Mouse (Mus musculus) limb, embryonic 13.5 days (tissue): Measurements from ENCODE around the gene Olfr68. TPM values are rescaled to one million over a fixed set of nuclear protein-coding genes. Genes with fewer than 3 reads are reported as not detected.
"Not testable (repeated sequence)": the region's sequence is repeated elsewhere in the genome, so short reads cannot be mapped to it uniquely, and the experiment has no call there.

Source experiments
- ATAC-seq: fragments of 200-750 bp; cut with Nextera tagmentation; 2 replicates; pipeline ENCODE4 v1.8.0; 2017; ENCODE audit warnings: low read depth, moderate number of reproducible peaks, moderate TSS enrichment; ENCODE audit not compliant: low FRiP score
- H3K27ac ChIP-seq: fragments of 300-500 bp; sonication (generic); 2 replicates; pipeline ENCODE4 v1.5.1; 2015; ENCODE audit warnings: inconsistent platforms, mild to moderate bottlenecking, moderate library complexity
- H3K27me3 ChIP-seq: fragments of 300-500 bp; sonication (generic); 2 replicates; pipeline ENCODE4 v1.6.1; 2015; ENCODE audit warnings: mild to moderate bottlenecking, inconsistent platforms
- H3K36me3 ChIP-seq: fragments of 300-500 bp; sonication (generic); 2 replicates; pipeline ENCODE4 v1.6.1; 2015; ENCODE audit warnings: inconsistent platforms, mild to moderate bottlenecking, moderate library complexity
- H3K4me1 ChIP-seq: fragments of 300-500 bp; sonication (generic); 2 replicates; pipeline ENCODE4 v1.6.1; 2015; ENCODE audit warnings: inconsistent platforms
- H3K4me2 ChIP-seq: fragments of 300-500 bp; sonication (generic); replicated peaks from 2 replicates; pipeline ENCODE4 v1.6.1; 2015; ENCODE audit warnings: inconsistent platforms, mild to moderate bottlenecking, moderate library complexity
- H3K4me3 ChIP-seq: fragments of 300-500 bp; sonication (generic); 2 replicates; pipeline ENCODE4 v1.5.1; 2015; ENCODE audit warnings: moderate library complexity, mild to moderate bottlenecking, inconsistent platforms
- H3K9ac ChIP-seq: fragments of 300-500 bp; sonication (generic); 2 replicates; pipeline ENCODE4 v1.6.1; 2015; ENCODE audit warnings: mild to moderate bottlenecking, inconsistent platforms
- H3K9me3 ChIP-seq: fragments of 300-500 bp; sonication (generic); 2 replicates; pipeline ENCODE4 v1.6.1; 2016; ENCODE audit warnings: inconsistent platforms
- whole genome bisulfite sequencing: fragments of 180-500 bp; shearing (Covaris S2); methylation state at CpG from one replicate; pipeline ENCODE4 v1.1.7; 2015; 5-methylcytosine and 5-hydroxymethylcytosine counted together
- polyA plus RNA-seq: library from polyadenylated mRNA; unstranded; fragments of >200 nt; fragmentation: Nextera tagmentation; extraction: Ambion mirVana; gene quantifications from 2 replicates; pipeline ENCODE4 v1.2.1, GENCODE M21; 2015

Olfr68 gene
- polyA plus RNA-seq, 1 experiment from 2014 or later, result not detected

GRCm38 (mm10) chr7:103810296-103810695 is 30.8 kb upstream of the Olfr68 start:
- WGBS, result 90% methylated on average over 1 of the region's 1 CpGs
- Histone ChIP-seq H3K9me3 (no peaks in the 10 kb centered on the region), H3K4me1 (no peaks in the 10 kb centered on the region), H3K4me3 (no peak overlapping the region), H3K9ac (no peak overlapping the region), H3K4me2 (no peak overlapping the region), H3K27me3 (no peaks in the 10 kb centered on the region), H3K36me3 (no peaks in the 10 kb centered on the region), H3K27ac (no peak overlapping the region)
- ATAC-seq, result no peak

GRCm38 (mm10) chr7:103809801-103810155 is 30.3 kb upstream of the Olfr68 start:
- no peak overlapping the region for H3K27ac ChIP-seq
- no peak overlapping the region for H3K9ac ChIP-seq
- H3K4me2 ChIP-seq, result no peak overlapping the region
- no peak overlapping the region for H3K4me3 ChIP-seq
- no peaks in the 10 kb centered on the region for H3K27me3 ChIP-seq
- H3K36me3 ChIP-seq, result no peaks in the 10 kb centered on the region
- 64% methylated on average over 1 of the region's 1 CpGs for WGBS
- H3K9me3 ChIP-seq, result no peaks in the 10 kb centered on the region
- no peaks in the 10 kb centered on the region for H3K4me1 ChIP-seq
- ATAC-seq, result no peak

- no peaks in the 10 kb centered on the region for H3K9me3 ChIP-seq
- H3K4me3 ChIP-seq, result no peak overlapping the region
- no peaks in the 10 kb centered on the region for H3K4me1 ChIP-seq
- WGBS, result 68% methylated on average over 5 of the region's 5 CpGs
- no peak overlapping the region for H3K4me2 ChIP-seq
- no peak overlapping the region for H3K27ac ChIP-seq
- no peaks in the 10 kb centered on the region for H3K36me3 ChIP-seq
- no peak for ATAC-seq
- no peak overlapping the region for H3K9ac ChIP-seq
- no peaks in the 10 kb centered on the region for H3K27me3 ChIP-seq
Observed at GRCm38 (mm10) chr7:103808971-103809800, 29.7 kb upstream of the Olfr68 start.

GRCm38 (mm10) chr7:103808120-103808519 is 28.6 kb upstream of the Olfr68 start:
- not testable (repeated sequence) for ATAC-seq, H3K36me3 ChIP-seq, H3K9ac ChIP-seq, H3K27me3 ChIP-seq, H3K4me3 ChIP-seq, H3K4me1 ChIP-seq, H3K4me2 ChIP-seq, H3K27ac ChIP-seq, H3K9me3 ChIP-seq
- 74% methylated on average over 2 of the region's 2 CpGs for WGBS

- Histone ChIP-seq H3K27ac (no peak overlapping the region), H3K4me2 (no peak overlapping the region), H3K4me1 (no peaks in the 10 kb centered on the region), H3K9ac (no peak overlapping the region), H3K27me3 (no peaks in the 10 kb centered on the region), H3K9me3 (no peaks in the 10 kb centered on the region), H3K4me3 (no peak overlapping the region), H3K36me3 (no peaks in the 10 kb centered on the region)
- WGBS, result 81% methylated on average over 1 of the region's 1 CpGs
- no peak for ATAC-seq
Observed at GRCm38 (mm10) chr7:103806856-103807255, 27.4 kb upstream of the Olfr68 start.

- no peak for ATAC-seq
- Histone ChIP-seq H3K9ac (no peak overlapping the region), H3K36me3 (no peaks in the 10 kb centered on the region), H3K27me3 (no peaks in the 10 kb centered on the region), H3K27ac (no peak overlapping the region), H3K4me1 (no peaks in the 10 kb centered on the region), H3K4me3 (no peak overlapping the region), H3K9me3 (no peaks in the 10 kb centered on the region), H3K4me2 (no peak overlapping the region)
- 27% methylated on average over 4 of the region's 4 CpGs for WGBS
Observed at GRCm38 (mm10) chr7:103792669-103793388, 13.3 kb upstream of the Olfr68 start.

- Histone ChIP-seq H3K4me1 (no peaks in the 10 kb centered on the region), H3K27me3 (no peaks in the 10 kb centered on the region), H3K4me2 (no peak within 1 kb of the TSS), H3K4me3 (no peak within 1 kb of the TSS), H3K9ac (no peak within 1 kb of the TSS), H3K27ac (no peak within 1 kb of the TSS), H3K9me3 (no peaks in the 10 kb centered on the region), H3K36me3 (no peaks in the 10 kb centered on the region)
- WGBS, result 76% methylated on average over 3 of the region's 3 CpGs
- ATAC-seq, result no peak
Observed at GRCm38 (mm10) chr7:103791721-103792120, 12.2 kb upstream of the Olfr68 start, which contains the start of gene Olfr67. TSS of gene Olfr67 (minus strand) at chr7:103791821.

- not testable (repeated sequence) for H3K27me3 ChIP-seq, H3K9me3 ChIP-seq, ATAC-seq, H3K27ac ChIP-seq, H3K4me2 ChIP-seq, H3K9ac ChIP-seq, H3K4me1 ChIP-seq, H3K36me3 ChIP-seq, H3K4me3 ChIP-seq
- WGBS, result 83% methylated on average over 4 of the region's 4 CpGs
Observed at GRCm38 (mm10) chr7:103777652-103778051, 1.8 kb downstream of the Olfr68 start.

GRCm38 (mm10) chr7:103771494-103771893 is 8.0 kb downstream of the Olfr68 start, which contains the start of gene Olfr69:
TSS of gene Olfr69 (minus strand) at chr7:103771594.
- no peak for ATAC-seq
- Histone ChIP-seq H3K9ac (no peak within 1 kb of the TSS), H3K9me3 (no peaks in the 10 kb centered on the region), H3K27me3 (no peaks in the 10 kb centered on the region), H3K36me3 (no peaks in the 10 kb centered on the region), H3K4me2 (no peak within 1 kb of the TSS), H3K4me1 (no peaks in the 10 kb centered on the region), H3K27ac (no peak within 1 kb of the TSS), H3K4me3 (no peak within 1 kb of the TSS)
- WGBS, result 75% methylated on average over 2 of the region's 2 CpGs

- H3K9ac ChIP-seq, H3K27ac ChIP-seq, H3K9me3 ChIP-seq, H3K4me2 ChIP-seq, H3K4me3 ChIP-seq, ATAC-seq, H3K4me1 ChIP-seq, H3K27me3 ChIP-seq, H3K36me3 ChIP-seq: not testable (repeated sequence)
- WGBS, result 87% methylated on average over 6 of the region's 6 CpGs
Observed at GRCm38 (mm10) chr7:103767687-103768086, 11.8 kb downstream of the Olfr68 start.

- WGBS, result 90% methylated on average over 6 of the region's 6 CpGs
- H3K9ac ChIP-seq, result not testable (repeated sequence)
Observed at GRCm38 (mm10) chr7:103762212-103762611, 17.3 kb downstream of the Olfr68 start.

GRCm38 (mm10) chr7:103757233-103757632 is 22.3 kb downstream of the Olfr68 start, which contains the start of gene Olfr630:
TSS of gene Olfr630 (minus strand) at chr7:103757333.
- no peak for ATAC-seq
- no peaks in the 10 kb centered on the region for H3K9me3 ChIP-seq
- 45% methylated on average over 2 of the region's 2 CpGs for WGBS
- H3K4me2 ChIP-seq, result no peak within 1 kb of the TSS
- H3K27me3 ChIP-seq, result no peaks in the 10 kb centered on the region
- no peak within 1 kb of the TSS for H3K9ac ChIP-seq
- H3K4me1 ChIP-seq, result no peaks in the 10 kb centered on the region
- H3K4me3 ChIP-seq, result no peak within 1 kb of the TSS
- H3K27ac ChIP-seq, result no peak within 1 kb of the TSS
- H3K36me3 ChIP-seq, result no peaks in the 10 kb centered on the region

More at GRCm38 (mm10) chr7:103762212-103762611, 17.3 kb downstream of the Olfr68 start:
- not testable (repeated sequence) for H3K4me2 ChIP-seq, H3K4me3 ChIP-seq, H3K27me3 ChIP-seq, H3K4me1 ChIP-seq, H3K27ac ChIP-seq, ATAC-seq, H3K9me3 ChIP-seq, H3K36me3 ChIP-seq
